ENCODE assay signal across 27 mouse cellular contexts in genomic region chr12:12668919-12669318, GRCm38 (mm10).
DNase-seq lines count a peak whose midpoint lies in the region; ATAC-seq and TF ChIP-seq lines count a peak whose summit lies in the region.
"Had no signal": no experiment of that assay in that cellular context is flagged by ENCODE, and none has a peak within 500 bp of the region (broad histone marks: within the 10 kb centered on the region; RNA-seq: fewer than 3 reads in every experiment).

No protein-coding gene starts in this region.

- no peaks in the 10 kb centered on the region for H3K36me3 ChIP-seq in forebrain, embryonic 14.5 days (ENCODE audit: control insufficient read depth, insufficient read depth, low read length)
- no peaks in the 10 kb centered on the region for H3K36me3 ChIP-seq in forebrain, embryonic 10.5 days (replicated peaks)
- no peaks in the 10 kb centered on the region for H3K36me3 ChIP-seq in hindbrain, embryonic 10.5 days
- no peaks in the 10 kb centered on the region for H3K36me3 ChIP-seq in hindbrain, postnatal 0 days (ENCODE audit: insufficient read depth, low read length)
- H3K36me3 ChIP-seq in forebrain, embryonic 16.5 days (ENCODE audit: control insufficient read depth, insufficient read depth), result no peaks in the 10 kb centered on the region
- H3K36me3 ChIP-seq in thymus, adult 2 months (ENCODE audit: control insufficient read depth, insufficient read depth, low read length), result no peaks in the 10 kb centered on the region
- H3K36me3 ChIP-seq: embryonic facial prominence, embryonic 13.5 days; G1E; hindbrain, embryonic 15.5 days had no signal

- TF ChIP-seq POLR2A in brain, embryonic 14.5 days (IDR thresholded peaks at IDR 0.05; ENCODE audit: borderline replicate concordance, extremely low read depth, insufficient read depth, insufficient read length, poor library complexity, severe bottlenecking), result no peak
- TF ChIP-seq POLR2A in thymus, adult 2 months (IDR thresholded peaks at IDR 0.05; ENCODE audit: control insufficient read depth, extremely low read depth, insufficient read depth, low read length, poor library complexity), result no peak

- DNase-seq in forebrain, embryonic 14.5 days (ENCODE audit: low spot score), result peak; percentile 49
- DNase-seq in forebrain, embryonic 10.5 days (ENCODE audit: extremely low spot score, low spot score), result no peak
- no peak for DNase-seq in hindbrain, embryonic 10.5 days (ENCODE audit: low spot score)
- no peak for DNase-seq in hindbrain, postnatal 0 days (ENCODE audit: low spot score)
- peak; percentile 60 for DNase-seq in brain, embryonic 14.5 days (ENCODE audit: low read depth)
- DNase-seq in thymus, adult 2 months, result no peak
- DNase-seq: adrenal gland, postnatal 10 days; adrenal gland, postnatal 36 days; B cell, adult 2 months; cerebellum, adult 11 months; cerebellum, adult 2 months; cerebellum, adult 9-11 months; cerebellum, postnatal 25 days; gastrocnemius, postnatal 25 days; heart, postnatal 36 days; kidney, adult 18-20 months; kidney, adult 9 months had no signal

- 76% methylated on average over 4 of the region's 4 CpGs for WGBS in forebrain, embryonic 14.5 days
- 80% methylated on average over 4 of the region's 4 CpGs for WGBS in forebrain, embryonic 10.5 days
- WGBS in hindbrain, embryonic 10.5 days, result 86% methylated on average over 4 of the region's 4 CpGs
- WGBS in hindbrain, postnatal 0 days, result 69% methylated on average over 4 of the region's 4 CpGs
- WGBS in forebrain, embryonic 16.5 days, result 58% methylated on average over 4 of the region's 4 CpGs
- WGBS in thymus, adult 2 months, result 96% methylated on average over 4 of the region's 4 CpGs

- peak; percentile 61; the same call in 1 of the 2 replicates for ATAC-seq in forebrain, embryonic 14.5 days
- no peak for ATAC-seq in hindbrain, postnatal 0 days
- ATAC-seq in forebrain, embryonic 16.5 days, result peak; percentile 78
- ATAC-seq: inflammation-experienced regulatory T-cells, adult 6 months; intestine, embryonic 16.5 days; Patski had no signal

- TF ChIP-seq CTCF in hindbrain, postnatal 0 days (IDR thresholded peaks at IDR 0.05; ENCODE audit: low read depth), result no peak
- TF ChIP-seq CTCF in brain, embryonic 14.5 days (IDR thresholded peaks at IDR 0.05; ENCODE audit: borderline replicate concordance, extremely low read depth, insufficient read depth, insufficient read length), result no peak
- no peak for TF ChIP-seq CTCF in thymus, adult 2 months (IDR thresholded peaks at IDR 0.05; ENCODE audit: borderline replicate concordance, control insufficient read depth, extremely low read depth, insufficient read depth, low read length, poor library complexity)

- no peak overlapping the region for H3K4me2 ChIP-seq in forebrain, embryonic 14.5 days (ENCODE audit: low read length)
- H3K4me2 ChIP-seq in hindbrain, postnatal 0 days (ENCODE audit: low read depth, low read length), result no peak overlapping the region
- no peak overlapping the region for H3K4me2 ChIP-seq in forebrain, embryonic 16.5 days (ENCODE audit: low read length)
- H3K4me2 ChIP-seq: embryonic facial prominence, embryonic 13.5 days; heart, embryonic 11.5 days; hindbrain, embryonic 15.5 days had no signal

- H3K4me3 ChIP-seq in forebrain, embryonic 14.5 days (ENCODE audit: low read depth, low read length), result no peak overlapping the region
- H3K4me3 ChIP-seq in forebrain, embryonic 10.5 days, result no peak overlapping the region
- H3K4me3 ChIP-seq in hindbrain, embryonic 10.5 days, result no peak overlapping the region
- H3K4me3 ChIP-seq in hindbrain, postnatal 0 days (ENCODE audit: low read length), result no peak overlapping the region
- no peak overlapping the region for H3K4me3 ChIP-seq in forebrain, embryonic 16.5 days (replicated peaks; ENCODE audit: low read length)
- H3K4me3 ChIP-seq in thymus, adult 2 months (ENCODE audit: control insufficient read depth, insufficient read depth, low read length), result no peak overlapping the region
- H3K4me3 ChIP-seq: embryonic facial prominence, embryonic 13.5 days; erythroblast, embryonic 14.5 days; hindbrain, embryonic 15.5 days had no signal

- no peaks in the 10 kb centered on the region for H3K4me1 ChIP-seq in forebrain, embryonic 14.5 days (ENCODE audit: control insufficient read depth, insufficient read depth, low read length)
- H3K4me1 ChIP-seq in forebrain, embryonic 10.5 days, result peaks cover 12% of the 10 kb centered on the region
- peaks cover 8% of the 10 kb centered on the region for H3K4me1 ChIP-seq in hindbrain, embryonic 10.5 days (replicated peaks)
- H3K4me1 ChIP-seq in hindbrain, postnatal 0 days (ENCODE audit: insufficient read depth, low read length), result no peaks in the 10 kb centered on the region
- H3K4me1 ChIP-seq in forebrain, embryonic 16.5 days (replicated peaks; ENCODE audit: control insufficient read depth, insufficient read depth, low read length), result peaks cover 2% of the 10 kb centered on the region; the same call in 1 of the 2 replicates
- no peaks in the 10 kb centered on the region for H3K4me1 ChIP-seq in thymus, adult 2 months (replicated peaks; ENCODE audit: control insufficient read depth, insufficient read depth, low read length)
- H3K4me1 ChIP-seq: hindbrain, embryonic 15.5 days had no signal

- no peak overlapping the region for H3K27ac ChIP-seq in forebrain, embryonic 14.5 days (ENCODE audit: low read depth, low read length)
- H3K27ac ChIP-seq in forebrain, embryonic 10.5 days, result no peak overlapping the region
- peak overlapping the region; percentile 5; the same call in 1 of the 2 replicates for H3K27ac ChIP-seq in hindbrain, embryonic 10.5 days
- H3K27ac ChIP-seq in hindbrain, postnatal 0 days, result no peak overlapping the region
- no peak overlapping the region for H3K27ac ChIP-seq in forebrain, embryonic 16.5 days (ENCODE audit: low read length)
- H3K27ac ChIP-seq in thymus, adult 2 months (ENCODE audit: control insufficient read depth, insufficient read depth, low read length), result no peak overlapping the region
- H3K27ac ChIP-seq: embryonic facial prominence, embryonic 13.5 days; hindbrain, embryonic 15.5 days had no signal

- no peaks in the 10 kb centered on the region for H3K27me3 ChIP-seq in forebrain, embryonic 14.5 days (replicated peaks; ENCODE audit: control insufficient read depth, insufficient read depth, low read length)
- H3K27me3 ChIP-seq in forebrain, embryonic 10.5 days (ENCODE audit: poor library complexity, severe bottlenecking), result no peaks in the 10 kb centered on the region
- H3K27me3 ChIP-seq in hindbrain, embryonic 10.5 days (ENCODE audit: insufficient read depth, poor library complexity, severe bottlenecking), result no peaks in the 10 kb centered on the region; the same call in 1 of the 2 replicates
- no peaks in the 10 kb centered on the region for H3K27me3 ChIP-seq in hindbrain, postnatal 0 days (ENCODE audit: insufficient read depth, low read length)
- no peaks in the 10 kb centered on the region for H3K27me3 ChIP-seq in forebrain, embryonic 16.5 days (replicated peaks; ENCODE audit: control insufficient read depth, insufficient read depth, low read length)
- H3K27me3 ChIP-seq in thymus, adult 2 months (ENCODE audit: control insufficient read depth, insufficient read depth, low read length), result no peaks in the 10 kb centered on the region
- H3K27me3 ChIP-seq: CH12.LX; embryonic facial prominence, embryonic 13.5 days; hindbrain, embryonic 15.5 days; Patski had no signal

- H3K9ac ChIP-seq in forebrain, embryonic 14.5 days (ENCODE audit: low read length), result no peak overlapping the region
- no peak overlapping the region for H3K9ac ChIP-seq in hindbrain, postnatal 0 days (replicated peaks; ENCODE audit: low read length)
- no peak overlapping the region for H3K9ac ChIP-seq in forebrain, embryonic 16.5 days (replicated peaks; ENCODE audit: low read depth, low read length)
- H3K9ac ChIP-seq: embryonic facial prominence, embryonic 13.5 days; hindbrain, embryonic 15.5 days had no signal

- no peaks in the 10 kb centered on the region for H3K9me3 ChIP-seq in forebrain, embryonic 14.5 days (replicated peaks; ENCODE audit: control insufficient read depth, low read length)
- no peaks in the 10 kb centered on the region for H3K9me3 ChIP-seq in forebrain, embryonic 10.5 days
- no peaks in the 10 kb centered on the region for H3K9me3 ChIP-seq in hindbrain, embryonic 10.5 days
- no peaks in the 10 kb centered on the region for H3K9me3 ChIP-seq in hindbrain, postnatal 0 days (ENCODE audit: low read length)
- H3K9me3 ChIP-seq in forebrain, embryonic 16.5 days (ENCODE audit: control insufficient read depth, low read length), result no peaks in the 10 kb centered on the region
- H3K9me3 ChIP-seq: embryonic facial prominence, embryonic 13.5 days; hindbrain, embryonic 15.5 days had no signal

Comparison
In these comparisons a context has a peak if more than half of its experiments do, and no peak if none do; other contexts are left out.
1. DNase-seq: peak in forebrain, embryonic 14.5 days (single experiment) and brain, embryonic 14.5 days (single experiment); none in forebrain, embryonic 10.5 days (single experiment), hindbrain, embryonic 10.5 days (single experiment), hindbrain, postnatal 0 days (single experiment) and thymus, adult 2 months (single experiment).